Mouse (Mus musculus): ENCODE measurements at regions not wholly inside any gene's neighbourhood (a gene's known extent, or its start where the extent isn't known, plus 50 kb on each side); places are given as distances from the start of the nearest gene placed in this dataset.

GRCm38 (mm10) chr11:18749265-18750079, 269.3 kb downstream of the Meis1 start:
- Histone ChIP-seq H3K27ac (replicated peaks) (peak overlapping the region; percentile 86), H3K36me3 (no peaks in the 10 kb centered on the region), H3K9me3 (no peaks in the 10 kb centered on the region), H3K4me2 (peak overlapping the region; percentile 58), H3K27me3 (no peaks in the 10 kb centered on the region), H3K9ac (peak overlapping the region; percentile 67), H3K4me1 (replicated peaks) (peaks cover 87% of the 10 kb centered on the region), H3K4me3 (no peak overlapping the region)
- 13% methylated on average over 9 of the region's 9 CpGs for WGBS
- ATAC-seq (ENCODE audit: low read depth) = 0 out of 2 replicates have a peak, but pooled peaks have one; percentile 20

- H3K9ac ChIP-seq = peak overlapping the region; percentile 38
- no peaks in the 10 kb centered on the region for H3K36me3 ChIP-seq
- peak overlapping the region; percentile 18 for H3K4me2 ChIP-seq
- H3K27ac ChIP-seq (replicated peaks) = peak overlapping the region; percentile 86
- peaks cover 77% of the 10 kb centered on the region for H3K4me1 ChIP-seq (replicated peaks)
- ATAC-seq (ENCODE audit: low read depth) = peak; percentile 34
- WGBS = 6% methylated on average over 7 of the region's 7 CpGs
- no peak overlapping the region for H3K4me3 ChIP-seq
- no peaks in the 10 kb centered on the region for H3K27me3 ChIP-seq
- H3K9me3 ChIP-seq = no peaks in the 10 kb centered on the region
Measured at GRCm38 (mm10) chr11:18747871-18748461, 270.8 kb downstream of the Meis1 start.

- H3K4me3 ChIP-seq = no peak overlapping the region
- H3K9me3 ChIP-seq = no peaks in the 10 kb centered on the region
- H3K27ac ChIP-seq (replicated peaks) = peak overlapping the region; percentile 86
- H3K4me1 ChIP-seq (replicated peaks) = peaks cover 71% of the 10 kb centered on the region
- H3K9ac ChIP-seq = peak overlapping the region; percentile 38; the same call in 1 of the 2 replicates
- whole genome bisulfite sequencing = 13% methylated on average over 9 of the region's 9 CpGs
- no peaks in the 10 kb centered on the region for H3K36me3 ChIP-seq
- no peak overlapping the region for H3K4me2 ChIP-seq
- ATAC-seq (ENCODE audit: low read depth) = 0 out of 2 replicates have a peak, but pooled peaks have one; percentile 7
- no peaks in the 10 kb centered on the region for H3K27me3 ChIP-seq
Measured at GRCm38 (mm10) chr11:18747361-18747760, 271.4 kb downstream of the Meis1 start.

GRCm38 (mm10) chr11:18746486-18746885, 272.3 kb downstream of the Meis1 start:
- ATAC-seq (ENCODE audit: low read depth) = no peak
- Histone ChIP-seq H3K27ac (replicated peaks) (peak overlapping the region; percentile 86), H3K4me1 (replicated peaks) (peaks cover 62% of the 10 kb centered on the region), H3K9ac (no peak overlapping the region), H3K27me3 (no peaks in the 10 kb centered on the region), H3K4me2 (no peak overlapping the region), H3K36me3 (no peaks in the 10 kb centered on the region), H3K4me3 (no peak overlapping the region), H3K9me3 (no peaks in the 10 kb centered on the region)
- WGBS = 17% methylated on average over 5 of the region's 5 CpGs

- Histone ChIP-seq H3K27me3 (no peaks in the 10 kb centered on the region), H3K9me3 (no peaks in the 10 kb centered on the region), H3K4me2 (peak overlapping the region; percentile 2; the same call in 1 of the 2 replicates), H3K27ac (replicated peaks) (peak overlapping the region; percentile 86), H3K36me3 (no peaks in the 10 kb centered on the region), H3K9ac (no peak overlapping the region), H3K4me1 (replicated peaks) (peaks cover 56% of the 10 kb centered on the region), H3K4me3 (no peak overlapping the region)
- 24% methylated on average over 10 of the region's 10 CpGs for WGBS
- ATAC-seq (ENCODE audit: low read depth) = no peak
Measured at GRCm38 (mm10) chr11:18745840-18746239, 272.9 kb downstream of the Meis1 start.

GRCm38 (mm10) chr11:18734904-18735664, 283.7 kb downstream of the Meis1 start:
- Histone ChIP-seq H3K27ac (replicated peaks) (no peak overlapping the region), H3K4me2 (no peak overlapping the region), H3K4me1 (replicated peaks) (no peaks in the 10 kb centered on the region), H3K27me3 (no peaks in the 10 kb centered on the region), H3K9ac (no peak overlapping the region), H3K4me3 (no peak overlapping the region), H3K9me3 (no peaks in the 10 kb centered on the region), H3K36me3 (no peaks in the 10 kb centered on the region)
- WGBS = 92% methylated on average over 4 of the region's 4 CpGs
- ATAC-seq (ENCODE audit: low read depth) = no peak

GRCm38 (mm10) chr11:18734075-18734474, 284.7 kb downstream of the Meis1 start:
- ATAC-seq (ENCODE audit: low read depth) = no peak
- Histone ChIP-seq H3K4me1 (replicated peaks) (no peaks in the 10 kb centered on the region), H3K9me3 (no peaks in the 10 kb centered on the region), H3K4me3 (no peak overlapping the region), H3K27ac (replicated peaks) (no peak overlapping the region), H3K9ac (no peak overlapping the region), H3K27me3 (no peaks in the 10 kb centered on the region), H3K4me2 (no peak overlapping the region), H3K36me3 (no peaks in the 10 kb centered on the region)
- 88% methylated on average over 1 of the region's 1 CpGs for WGBS

GRCm38 (mm10) chr11:18729742-18730141, 289.0 kb downstream of the Meis1 start:
- H3K4me1 ChIP-seq (replicated peaks) = no peaks in the 10 kb centered on the region
- no peak overlapping the region for H3K4me3 ChIP-seq
- no peak overlapping the region for H3K27ac ChIP-seq (replicated peaks)
- ATAC-seq (ENCODE audit: low read depth) = no peak
- H3K9me3 ChIP-seq = no peaks in the 10 kb centered on the region
- no peaks in the 10 kb centered on the region for H3K27me3 ChIP-seq
- WGBS = 77% methylated on average over 4 of the region's 4 CpGs
- H3K9ac ChIP-seq = no peak overlapping the region
- H3K4me2 ChIP-seq = no peak overlapping the region
- no peaks in the 10 kb centered on the region for H3K36me3 ChIP-seq

GRCm38 (mm10) chr11:18722770-18723169, 296.0 kb downstream of the Meis1 start:
- no peaks in the 10 kb centered on the region for H3K27me3 ChIP-seq
- H3K9me3 ChIP-seq = no peaks in the 10 kb centered on the region
- no peaks in the 10 kb centered on the region for H3K36me3 ChIP-seq
- H3K4me2 ChIP-seq = no peak overlapping the region
- H3K4me1 ChIP-seq (replicated peaks) = 0 out of 2 replicates have a peak, but pooled peaks cover 8% of the 10 kb centered on the region
- WGBS = 63% methylated on average over 8 of the region's 8 CpGs
- ATAC-seq (ENCODE audit: low read depth) = no peak
- no peak overlapping the region for H3K4me3 ChIP-seq
- no peak overlapping the region for H3K9ac ChIP-seq
- H3K27ac ChIP-seq (replicated peaks) = peak overlapping the region; percentile 61

- ATAC-seq (ENCODE audit: low read depth) = no peak
- Histone ChIP-seq H3K27me3 (no peaks in the 10 kb centered on the region), H3K36me3 (no peaks in the 10 kb centered on the region), H3K9me3 (no peaks in the 10 kb centered on the region), H3K27ac (replicated peaks) (no peak overlapping the region), H3K4me3 (no peak overlapping the region), H3K4me1 (replicated peaks) (peaks cover 26% of the 10 kb centered on the region), H3K9ac (no peak overlapping the region), H3K4me2 (no peak overlapping the region)
- 38% methylated on average over 1 of the region's 1 CpGs for WGBS
Measured at GRCm38 (mm10) chr11:18715851-18716126, 303.0 kb downstream of the Meis1 start.

GRCm38 (mm10) chr11:18715050-18715850, 303.5 kb downstream of the Meis1 start:
- Histone ChIP-seq H3K4me3 (no peak overlapping the region), H3K4me2 (no peak overlapping the region), H3K4me1 (replicated peaks) (peaks cover 26% of the 10 kb centered on the region), H3K27ac (replicated peaks) (0 out of 2 replicates have a peak overlapping the region, but pooled peaks have one; percentile 53), H3K9ac (no peak overlapping the region), H3K9me3 (no peaks in the 10 kb centered on the region), H3K27me3 (no peaks in the 10 kb centered on the region), H3K36me3 (no peaks in the 10 kb centered on the region)
- no peak for ATAC-seq (ENCODE audit: low read depth)
- 54% methylated on average over 2 of the region's 2 CpGs for WGBS
